21 mouse cellular contexts compared by ENCODE assay signal in the genomic region with DNA sequence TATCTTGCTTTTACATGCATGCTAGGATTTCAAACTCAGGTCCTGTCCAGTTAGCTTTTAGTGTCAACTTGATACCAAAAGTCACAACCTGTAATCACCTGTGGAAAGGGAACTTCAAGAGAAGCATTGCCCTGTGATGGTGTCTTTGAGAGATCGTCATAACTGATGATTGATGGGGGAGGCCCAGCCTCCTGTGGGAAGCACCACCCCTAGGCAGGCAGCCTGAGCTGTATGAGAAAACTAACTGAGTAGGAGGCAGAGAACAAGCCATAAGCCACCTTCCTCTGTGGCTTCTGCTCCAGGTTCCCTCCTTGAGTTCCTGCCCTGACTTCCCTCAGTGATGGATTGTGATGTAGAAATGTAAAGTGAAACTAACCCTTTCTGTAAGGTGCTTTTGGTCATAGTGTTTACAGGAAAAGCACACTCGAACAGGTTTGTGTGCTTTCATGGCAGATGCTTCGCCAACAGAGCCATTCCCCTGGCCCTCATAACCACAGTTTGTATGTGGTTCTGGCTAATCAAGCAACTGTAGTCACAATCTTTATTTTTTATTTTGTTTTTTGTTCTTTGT. TPM values are rescaled to one million over a fixed set of nuclear protein-coding genes. Genes with fewer than 3 reads are reported as not detected.
DNase-seq lines count a peak whose midpoint lies in the region; ATAC-seq and TF ChIP-seq lines count a peak whose summit lies in the region.
"Had no signal": no experiment of that assay in that cellular context is flagged by ENCODE, and none has a peak within 500 bp of the region (broad histone marks: within the 10 kb centered on the region; RNA-seq: fewer than 3 reads in every experiment).

No protein-coding gene starts in this region.

- no peaks in the 10 kb centered on the region for H3K9me3 ChIP-seq in lung, embryonic 14.5 days (ENCODE audit: low read depth, low read length)
- H3K9me3 ChIP-seq: embryonic facial prominence, embryonic 13.5 days had no signal

- no peaks in the 10 kb centered on the region for H3K36me3 ChIP-seq in lung, embryonic 14.5 days (ENCODE audit: insufficient read depth)
- H3K36me3 ChIP-seq: embryonic facial prominence, embryonic 13.5 days had no signal

- no peaks in the 10 kb centered on the region for H3K4me1 ChIP-seq in lung, embryonic 14.5 days (ENCODE audit: insufficient read depth)
- H3K4me1 ChIP-seq: embryonic facial prominence, embryonic 13.5 days had no signal

- no peak for TF ChIP-seq CTCF in lung, embryonic 14.5 days (IDR thresholded peaks at IDR 0.05; ENCODE audit: low read depth)

- DNase-seq in lung, embryonic 14.5 days: no peak
- no peak for DNase-seq in lung, postnatal 14 days
- DNase-seq in adrenal gland, adult 18-20 months (ENCODE audit: low spot score in 2 of 2): no peak
- no peak for DNase-seq in right cerebral cortex, adult 18-20 months
- DNase-seq: cerebellum, adult 11 months; cerebellum, postnatal 36 days; gastrocnemius, postnatal 14 days; heart, postnatal 36 days; kidney, adult 8-10 months; kidney, postnatal 36 days; liver; lung, adult 2 months; right cerebral cortex, postnatal 14 days; thymus, postnatal 14 days had no signal

- no peak for ATAC-seq in lung, embryonic 14.5 days (ENCODE audit: insufficient read depth)
- ATAC-seq in CD4-positive, CD25-positive, alpha-beta regulatory T cell, adult 4 months: peak; percentile 62
- ATAC-seq in common myeloid progenitor, adult 5-6 weeks (replicated peaks; ENCODE audit: low read depth, poor library complexity, severe bottlenecking): 0 out of 2 replicates have a peak, but pooled peaks have one; percentile 11
- peak; percentile 65 for ATAC-seq in neutrophil, adult 5-6 weeks (ENCODE audit: extremely low read depth, insufficient number of reproducible peaks, low FRiP score, poor library complexity, severe bottlenecking)
- ATAC-seq: hindbrain, embryonic 16.5 days had no signal

- no peak overlapping the region for H3K4me3 ChIP-seq in lung, embryonic 14.5 days (ENCODE audit: low read depth, low read length)
- H3K4me3 ChIP-seq: embryonic facial prominence, embryonic 13.5 days had no signal

- H3K27ac ChIP-seq in lung, embryonic 14.5 days (ENCODE audit: low read depth): peak overlapping the region; percentile 36; the same call in 1 of the 2 replicates
- H3K27ac ChIP-seq: embryonic facial prominence, embryonic 13.5 days; stomach, postnatal 0 days had no signal

- H3K9ac ChIP-seq in lung, embryonic 14.5 days: no peak overlapping the region
- H3K9ac ChIP-seq: embryonic facial prominence, embryonic 13.5 days had no signal

- 71% methylated on average over 3 of the region's 3 CpGs for WGBS in lung, embryonic 14.5 days

- no peaks in the 10 kb centered on the region for H3K27me3 ChIP-seq in lung, embryonic 14.5 days (ENCODE audit: insufficient read depth, low read length)
- H3K27me3 ChIP-seq: embryonic facial prominence, embryonic 13.5 days had no signal

- no peak overlapping the region for H3K4me2 ChIP-seq in lung, embryonic 14.5 days
- H3K4me2 ChIP-seq: embryonic facial prominence, embryonic 13.5 days; heart, embryonic 11.5 days had no signal

RNA-seq across cellular contexts. Expression of gene Rab7, which starts 19.1 kb away (rescaled TPM):
- polyA plus RNA-seq in lung, embryonic 14.5 days (2014; fragmentation: Nextera tagmentation; extraction: Ambion mirVana): 216 and 218 TPM in 2 replicates
- 100 to 1,000 TPM; 264 to 299 TPM for polyA plus RNA-seq in CD4-positive, CD25-positive, alpha-beta regulatory T cell, adult 4 months (2017; shearing (Covaris generic))
- 87.3 and 94.2 TPM in 2 replicates for total RNA-seq in common myeloid progenitor, adult 5-6 weeks (2017)
- total RNA-seq in neutrophil, adult 5-6 weeks (2017): 148 and 159 TPM in 2 replicates
- 100 to 1,000 TPM; 295 to 343 TPM for total RNA-seq in adrenal gland, adult 18-20 months (2021)

RNA-seq across cellular contexts. Expression of gene Rpn1, which starts 20.1 kb away (rescaled TPM):
- polyA plus RNA-seq in lung, embryonic 14.5 days (2014; fragmentation: Nextera tagmentation; extraction: Ambion mirVana): 437 and 440 TPM in 2 replicates
- 100 to 1,000 TPM; 108 to 117 TPM for polyA plus RNA-seq in CD4-positive, CD25-positive, alpha-beta regulatory T cell, adult 4 months (2017; shearing (Covaris generic))
- 196 and 216 TPM in 2 replicates for total RNA-seq in common myeloid progenitor, adult 5-6 weeks (2017)
- 56.1 and 60.4 TPM in 2 replicates for total RNA-seq in neutrophil, adult 5-6 weeks (2017)
- total RNA-seq in adrenal gland, adult 18-20 months (2021): 100 to 1,000 TPM; 222 to 247 TPM
